Mouse (Mus musculus) lung, adult 2 months (tissue): ENCODE measurements around the gene Fam187a. TPM values are rescaled to one million over a fixed set of nuclear protein-coding genes. Genes with fewer than 3 reads are reported as not detected.

ENCODE experiments used
- DNase-seq: peaks from one replicate; pipeline ENCODE4 v3.0.0; 2022
- H3K4me1 ChIP-seq: fragments of 200-500 bp; 2 replicates; pipeline ENCODE4 v1.6.1; 2011; ENCODE audit warnings: low read length; ENCODE audit not compliant: control insufficient read depth, insufficient read depth
- H3K4me3 ChIP-seq: fragments of 200-500 bp; replicated peaks from 2 replicates; pipeline ENCODE3; 2011; ENCODE audit warnings: low read depth, mild to moderate bottlenecking, control low read depth, low read length; ENCODE audit errors: extremely low read depth
- CTCF ChIP-seq: fragments of 200-500 bp; IDR thresholded peaks from 2 replicates; pipeline ENCODE4 v1.5.1; 2011; ENCODE audit warnings: mild to moderate bottlenecking, low read length, control low read depth; ENCODE audit not compliant: insufficient read depth
- POLR2A ChIP-seq: fragments of 200-500 bp; IDR thresholded peaks from 2 replicates; pipeline ENCODE4 v1.6.1; 2011; ENCODE audit warnings: low read depth, mild to moderate bottlenecking, control low read depth, low read length, borderline replicate concordance; ENCODE audit errors: extremely low read depth
- WGBS: fragments of 180-500 bp; shearing (Covaris S2); methylation state at CpG from one replicate; pipeline ENCODE4 v1.1.7; 2018; 5-methylcytosine and 5-hydroxymethylcytosine counted together
- polyA plus RNA-seq: library from polyadenylated mRNA; depleted of rRNA; stranded (reverse); fragments of >200 nt; gene quantifications from 2 replicates; pipeline ENCODE4 v1.2.3, GENCODE M21; 2012

The Fam187a gene
- polyA plus RNA-seq, 1 experiment: 0.19 TPM

DNA sequence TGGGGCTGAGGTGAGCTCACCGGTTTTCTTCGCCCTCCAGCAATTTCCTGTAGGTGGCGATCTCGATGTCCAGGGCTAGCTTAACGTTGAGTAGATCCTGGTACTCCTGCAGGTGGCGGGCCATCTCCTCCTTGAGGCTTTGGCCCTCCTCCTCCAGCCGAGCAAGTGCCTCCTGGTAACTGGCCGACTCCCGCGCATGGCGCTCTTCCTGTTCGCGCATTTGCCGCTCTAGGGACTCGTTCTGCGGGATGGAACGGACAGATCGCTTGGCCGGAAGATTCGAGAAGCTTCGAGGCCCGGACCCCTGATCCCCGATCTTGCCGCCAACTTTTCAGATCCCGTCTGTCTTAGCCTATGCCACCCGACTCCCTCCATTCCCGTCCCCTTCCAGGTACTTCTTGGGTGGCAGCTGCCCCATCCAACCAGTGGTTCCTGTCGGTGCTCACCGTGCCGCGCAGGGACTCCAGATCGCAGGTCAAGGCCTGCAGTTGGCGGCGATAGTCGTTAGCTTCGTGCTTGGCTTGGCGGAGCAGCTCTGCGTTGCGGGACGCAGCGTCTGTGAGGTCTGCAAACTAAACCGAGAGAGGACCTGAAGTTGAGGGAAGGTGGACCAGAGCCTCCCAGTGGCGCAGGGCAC lies 8.2 kb downstream of the Fam187a start:
- no peaks in the 10 kb centered on the region for H3K4me1 ChIP-seq
- DNase-seq: peak; percentile 64
- TF ChIP-seq POLR2A (0 out of 2 replicates have a peak, but pooled peaks have one; percentile 13), CTCF (peak; percentile 67)
- peak overlapping the region; percentile 40 for H3K4me3 ChIP-seq
- WGBS: 3% methylated on average over 43 of the region's 43 CpGs

DNA sequence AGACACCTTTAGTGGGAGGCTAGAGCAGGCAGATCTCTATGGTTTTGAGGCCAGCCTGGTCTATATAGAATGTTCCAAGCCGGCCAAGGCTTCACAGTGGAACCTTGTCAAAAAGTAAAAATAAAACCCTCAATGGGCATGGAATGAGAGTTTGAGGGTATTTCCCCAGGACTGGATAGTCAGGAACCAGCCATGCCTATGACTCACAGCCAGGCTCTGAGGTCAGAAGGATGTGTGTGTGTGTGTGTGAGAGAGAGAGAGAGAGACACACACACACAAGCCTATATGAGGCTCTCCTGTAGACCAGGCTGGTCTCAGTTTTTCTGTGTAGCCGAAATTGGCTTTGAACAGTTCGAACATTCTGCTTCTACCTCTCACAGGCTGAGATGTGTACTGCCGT lies 9.7 kb downstream of the Fam187a start:
- Histone ChIP-seq H3K4me3 (no peak overlapping the region), H3K4me1 (no peaks in the 10 kb centered on the region)
- 90% methylated on average over 4 of the region's 4 CpGs for WGBS
- no peak for TF ChIP-seq POLR2A
- no peak for TF ChIP-seq CTCF
- no peak for DNase-seq

- TF ChIP-seq CTCF: no peak
- Histone ChIP-seq H3K4me3 (no peak overlapping the region), H3K4me1 (no peaks in the 10 kb centered on the region)
- DNase-seq: no peak
- 64% methylated on average over 9 of the region's 9 CpGs for WGBS
Observed at GRCm38 (mm10) chr11:102895779-102896178, 10.8 kb downstream of the Fam187a start.

GRCm38 (mm10) chr11:102896641-102897040 lies 11.7 kb downstream of the Fam187a start:
- WGBS: 78% methylated on average over 20 of the region's 20 CpGs
- H3K4me1 ChIP-seq: no peaks in the 10 kb centered on the region
- TF ChIP-seq POLR2A (no peak), CTCF (no peak)
- DNase-seq: no peak
- no peak overlapping the region for H3K4me3 ChIP-seq

- WGBS: 76% methylated on average over 9 of the region's 9 CpGs
- TF ChIP-seq CTCF (no peak), POLR2A (no peak)
- no peak for DNase-seq
- H3K4me3 ChIP-seq: no peak overlapping the region
- no peaks in the 10 kb centered on the region for H3K4me1 ChIP-seq
Observed at GRCm38 (mm10) chr11:102898408-102898807, 13.4 kb downstream of the Fam187a start.

DNA sequence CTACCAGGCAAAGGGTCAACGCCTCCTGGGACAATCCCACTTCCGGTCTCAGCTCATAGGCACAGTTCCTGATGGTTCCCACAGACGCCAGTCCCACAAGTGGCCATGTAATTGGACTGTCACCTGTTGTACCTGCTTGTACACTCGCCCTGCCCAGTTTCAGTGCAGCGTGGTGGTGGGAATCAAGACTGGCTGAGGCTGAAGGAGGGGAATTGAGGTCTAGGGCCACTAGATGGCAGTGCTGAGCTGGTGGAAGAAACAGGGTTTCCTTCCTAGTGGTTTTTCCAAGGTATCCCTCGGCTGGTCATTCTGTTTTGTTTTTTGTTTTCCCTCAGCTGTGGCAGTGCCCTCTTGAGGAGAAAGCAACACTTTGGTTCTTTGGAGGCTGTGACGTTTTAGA lies 15.8 kb downstream of the Fam187a start, which contains the start of gene Gfap:
Gene Gfap (minus strand): TSS at position 150 of the 400 bp plus-strand sequence.
- TF ChIP-seq CTCF (peak; percentile 94), POLR2A (no peak)
- WGBS: 7% methylated on average over 7 of the region's 7 CpGs
- DNase-seq: peak; percentile 76

GRCm38 (mm10) chr11:102901199-102901598 lies 16.2 kb downstream of the Fam187a start:
- no peak for DNase-seq
- TF ChIP-seq POLR2A: no peak
- no peak for TF ChIP-seq CTCF
- Histone ChIP-seq H3K4me1 (no peaks in the 10 kb centered on the region), H3K4me3 (no peak overlapping the region)
- WGBS: 41% methylated on average over 4 of the region's 4 CpGs

More for the DNA sequence above, 15.8 kb downstream of the Fam187a start, which contains the start of gene Gfap:
- no peaks in the 10 kb centered on the region for H3K4me1 ChIP-seq
- no peak within 1 kb of the TSS for H3K4me3 ChIP-seq

GRCm38 (mm10) chr11:102902107-102902506 lies 17.1 kb downstream of the Fam187a start:
- WGBS: 85% methylated on average over 5 of the region's 5 CpGs
- DNase-seq: no peak
- Histone ChIP-seq H3K4me1 (no peaks in the 10 kb centered on the region), H3K4me3 (no peak overlapping the region)
- TF ChIP-seq POLR2A: no peak
- no peak for TF ChIP-seq CTCF

GRCm38 (mm10) chr11:102903654-102904053 lies 18.7 kb downstream of the Fam187a start:
- WGBS: 83% methylated on average over 7 of the region's 7 CpGs
- no peak for DNase-seq
- TF ChIP-seq POLR2A (no peak), CTCF (no peak)

DNA sequence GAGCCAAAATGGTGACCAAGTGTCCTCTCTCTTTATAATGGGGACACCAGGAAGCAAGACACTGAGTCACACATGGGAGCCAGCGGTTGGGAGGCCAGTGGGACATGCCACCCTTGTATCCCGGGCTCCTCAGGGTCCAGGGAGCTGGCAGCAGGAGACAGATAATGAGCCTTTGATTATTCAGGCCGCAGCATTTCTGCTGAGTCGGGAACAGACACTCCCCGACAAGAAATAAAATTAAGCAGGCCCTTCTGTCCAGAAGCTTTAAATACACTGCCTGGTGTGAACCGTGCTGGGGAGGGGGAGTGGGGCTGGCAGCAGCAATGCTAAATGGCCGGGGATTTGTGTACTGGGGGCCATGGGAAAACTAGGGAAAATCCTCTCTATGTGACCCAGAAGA lies 26.4 kb downstream of the Fam187a start:
- DNase-seq: no peak
- no peaks in the 10 kb centered on the region for H3K4me1 ChIP-seq
- WGBS: 87% methylated on average over 7 of the region's 7 CpGs
- TF ChIP-seq POLR2A (no peak), CTCF (no peak)
- H3K4me3 ChIP-seq: no peak overlapping the region

More at GRCm38 (mm10) chr11:102903654-102904053, 18.7 kb downstream of the Fam187a start:
- Histone ChIP-seq H3K4me1 (no peaks in the 10 kb centered on the region), H3K4me3 (no peak overlapping the region)

DNA sequence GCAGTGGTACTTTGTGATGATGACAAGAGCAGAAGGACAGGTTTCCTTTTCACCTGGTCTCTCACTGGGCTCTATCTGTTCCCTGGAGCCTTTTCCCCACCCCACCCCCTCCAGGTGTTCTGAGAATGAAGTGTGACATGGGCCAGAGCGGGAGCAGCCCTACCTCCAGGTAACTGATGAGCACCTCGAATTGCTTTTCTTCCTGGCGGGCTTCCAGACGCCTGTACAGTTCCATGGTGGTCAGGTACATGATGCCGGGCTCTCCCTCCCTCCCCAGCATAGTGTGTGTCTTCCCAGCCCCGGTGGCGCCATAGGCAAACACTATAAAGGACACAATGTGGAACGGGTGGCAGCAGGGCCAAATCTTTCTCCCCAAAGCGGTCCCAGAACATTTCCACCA lies 30.4 kb downstream of the Fam187a start:
- DNase-seq: no peak
- WGBS: 89% methylated on average over 9 of the region's 9 CpGs
- Histone ChIP-seq H3K4me1 (no peaks in the 10 kb centered on the region), H3K4me3 (no peak overlapping the region)
- TF ChIP-seq POLR2A (no peak), CTCF (no peak)
